Mouse (Mus musculus) MEL (cell line): ENCODE measurements around the gene Il10. TPM values are rescaled to one million over a fixed set of nuclear protein-coding genes. Genes with fewer than 3 reads are reported as not detected.

ENCODE experiments used
- DNase-seq: peaks from one replicate; pipeline ENCODE4 v3.0.0; 2011; ENCODE audit warnings: low read depth, low spot score
- H3K27ac ChIP-seq: 2 replicates; pipeline ENCODE4 v1.5.1; 2012; ENCODE audit warnings: low read depth, mild to moderate bottlenecking, control low read depth, low read length, moderate library complexity; ENCODE audit not compliant: control insufficient read depth
- H3K27me3 ChIP-seq, 2 experiments: fragments of 150-350 bp in 1 of 2; sonication (generic) in 1 of 2; 2 replicates each; pipeline ENCODE4 v1.6.1; 2012; ENCODE audit warnings: low read length in 2 of 2, mild to moderate bottlenecking in 2 of 2, improper control_type of control experiment in 1 of 2, moderate library complexity in 1 of 2; ENCODE audit not compliant: insufficient read depth in 2 of 2, control insufficient read depth in 1 of 2
- H3K36me3 ChIP-seq, 2 experiments: 2 replicates each; pipeline ENCODE4 v1.6.1; 2012 to 2014; ENCODE audit warnings: low read length in 2 of 2, improper control_type of control experiment in 1 of 2, inconsistent platforms in 1 of 2, mild to moderate bottlenecking in 1 of 2; ENCODE audit not compliant: insufficient read depth in 2 of 2, control insufficient read depth in 1 of 2
- H3K4me1 ChIP-seq, 2 experiments: fragments of 150-350 bp in 1 of 2; sonication (generic) in 1 of 2; 2 replicates each; pipeline ENCODE4 v1.6.1; 2012; ENCODE audit warnings: low read length in 2 of 2, improper control_type of control experiment in 1 of 2, mild to moderate bottlenecking in 1 of 2; ENCODE audit not compliant: insufficient read depth in 2 of 2, control insufficient read depth in 1 of 2
- H3K4me3 ChIP-seq, 2 experiments: fragments of 150-350 bp in 1 of 2; sonication (generic) in 1 of 2; 2 replicates each; pipeline ENCODE4 v1.5.1; 2012; ENCODE audit warnings: low read depth in 2 of 2, low read length in 2 of 2, mild to moderate bottlenecking in 2 of 2, moderate library complexity in 2 of 2, control low read depth in 1 of 2, improper control_type of control experiment in 1 of 2; ENCODE audit not compliant: control insufficient read depth in 1 of 2, insufficient read depth in 1 of 2
- H3K79me2 ChIP-seq: 2 replicates; pipeline ENCODE4 v1.6.1; 2012; ENCODE audit warnings: mild to moderate bottlenecking, low read length, moderate library complexity; ENCODE audit not compliant: control insufficient read depth, poor library complexity, insufficient read depth
- H3K9ac ChIP-seq: 2 replicates; pipeline ENCODE4 v1.6.1; 2012; ENCODE audit warnings: low read depth, mild to moderate bottlenecking, control low read depth, low read length, moderate library complexity; ENCODE audit not compliant: control insufficient read depth, poor library complexity, severe bottlenecking
- H3K9me3 ChIP-seq: fragments of 150-350 bp; sonication (generic); replicated peaks from 2 replicates; pipeline ENCODE4 v1.6.1; 2012; ENCODE audit warnings: mild to moderate bottlenecking, low read length, improper control_type of control experiment, moderate library complexity; ENCODE audit not compliant: insufficient read depth
- BHLHE40 ChIP-seq: IDR thresholded peaks from 2 replicates; pipeline ENCODE4 v1.6.1; 2012; ENCODE audit warnings: low read depth, mild to moderate bottlenecking, inconsistent platforms, low read length, improper control_type of control experiment, borderline replicate concordance
- CTCF ChIP-seq, 3 experiments: IDR thresholded peaks in 2 of 3; conservative IDR thresholded peaks in 1 of 3; 2 replicates each; pipeline ENCODE4 v1.5.1; 2011 to 2012; ENCODE audit warnings: low read length in 3 of 3, low read depth in 2 of 3, mild to moderate bottlenecking in 2 of 3, improper control_type of control experiment in 1 of 3, inconsistent platforms in 1 of 3, mixed read lengths in 1 of 3, moderate library complexity in 1 of 3; ENCODE audit not compliant: control insufficient read depth in 1 of 3, insufficient read depth in 1 of 3, poor library complexity in 1 of 3, severe bottlenecking in 1 of 3
- ELF1 ChIP-seq: IDR thresholded peaks from 2 replicates; pipeline ENCODE4 v1.6.1; 2014; ENCODE audit warnings: low read depth, mild to moderate bottlenecking, inconsistent platforms, low read length, improper control_type of control experiment, moderate library complexity
- HCFC1 ChIP-seq: IDR thresholded peaks from 2 replicates; pipeline ENCODE4 v1.6.1; 2012; ENCODE audit warnings: low read depth, mild to moderate bottlenecking, inconsistent platforms, low read length, improper control_type of control experiment, moderate library complexity
- JUND ChIP-seq: IDR thresholded peaks from 2 replicates; pipeline ENCODE4 v1.6.1; 2011; ENCODE audit warnings: low read depth, mild to moderate bottlenecking, improper control_type of control experiment, low read length
- MAX ChIP-seq: IDR thresholded peaks from 2 replicates; pipeline ENCODE4 v1.6.1; 2011; ENCODE audit warnings: low read length, improper control_type of control experiment
- MAZ ChIP-seq: IDR thresholded peaks from 2 replicates; pipeline ENCODE4 v1.6.1; 2012; ENCODE audit warnings: low read depth, mild to moderate bottlenecking, inconsistent platforms, low read length, improper control_type of control experiment
- NRF1 ChIP-seq: IDR thresholded peaks from 2 replicates; pipeline ENCODE4 v1.6.1; 2014; ENCODE audit warnings: low read depth, mild to moderate bottlenecking, inconsistent platforms, low read length, improper control_type of control experiment, moderate library complexity; ENCODE audit not compliant: poor library complexity, insufficient read depth, severe bottlenecking
- RAD21 ChIP-seq: IDR thresholded peaks from 2 replicates; pipeline ENCODE4 v1.6.1; 2011; ENCODE audit warnings: mild to moderate bottlenecking, low read depth, low read length, improper control_type of control experiment
- SIN3A ChIP-seq: IDR thresholded peaks from 2 replicates; pipeline ENCODE4 v1.6.1; 2012; ENCODE audit warnings: low read length, improper control_type of control experiment, inconsistent platforms
- SMC3 ChIP-seq: IDR thresholded peaks from 2 replicates; pipeline ENCODE4 v1.6.1; 2011; ENCODE audit warnings: low read depth, low read length, improper control_type of control experiment
- TCF12 ChIP-seq: IDR thresholded peaks from 2 replicates; pipeline ENCODE4 v1.6.1; 2014; ENCODE audit warnings: low read depth, mild to moderate bottlenecking, inconsistent platforms, low read length, improper control_type of control experiment, moderate library complexity
- UBTF ChIP-seq: IDR thresholded peaks from 2 replicates; pipeline ENCODE4 v1.6.1; 2012; ENCODE audit warnings: low read depth, mild to moderate bottlenecking, inconsistent platforms, low read length, improper control_type of control experiment, moderate library complexity, borderline replicate concordance; ENCODE audit not compliant: insufficient read depth
- USF1 ChIP-seq: IDR thresholded peaks from 2 replicates; pipeline ENCODE4 v1.6.1; 2014; ENCODE audit warnings: low read depth, mild to moderate bottlenecking, inconsistent platforms, low read length, improper control_type of control experiment, moderate library complexity
- USF2 ChIP-seq, 2 experiments: IDR thresholded peaks; 2 replicates each; pipeline ENCODE4 v1.6.1; 2011 to 2012; ENCODE audit warnings: improper control_type of control experiment in 2 of 2, low read length in 2 of 2, borderline replicate concordance in 1 of 2, inconsistent platforms in 1 of 2, low read depth in 1 of 2, mild to moderate bottlenecking in 1 of 2; ENCODE audit not compliant: insufficient read depth in 1 of 2
- ZC3H11A ChIP-seq: IDR thresholded peaks from 2 replicates; pipeline ENCODE4 v1.6.1; 2012; ENCODE audit warnings: low read depth, mild to moderate bottlenecking, inconsistent platforms, low read length, improper control_type of control experiment
- ZKSCAN1 ChIP-seq: IDR thresholded peaks from 2 replicates; pipeline ENCODE4 v1.6.1; 2012; ENCODE audit warnings: low read depth, mild to moderate bottlenecking, inconsistent platforms, low read length, improper control_type of control experiment, moderate library complexity
- ZNF384 ChIP-seq: IDR thresholded peaks from 2 replicates; pipeline ENCODE4 v1.6.1; 2012; ENCODE audit warnings: low read depth, mild to moderate bottlenecking, inconsistent platforms, low read length, improper control_type of control experiment
- polyA plus RNA-seq, 2 experiments: library from polyadenylated mRNA; stranded (reverse) in 1 of 2; unstranded in 1 of 2; fragments of >175 nt in 1 of 2; fragments of >200 nt in 1 of 2; gene quantifications; 2 replicates each; pipeline versions ENCODE4 v1.2.1 to v1.2.4; 2012; ENCODE audit warnings: low replicate concordance in 2 of 2, low read depth in 1 of 2; ENCODE audit not compliant: insufficient read length in 2 of 2, insufficient read depth in 1 of 2, missing spikeins in 1 of 2
- total RNA-seq: library from RNA; depleted of rRNA; stranded (reverse); fragments of 300-350 nt; gene quantifications from 2 replicates; pipeline ENCODE4 v1.2.3, GENCODE M21; 2012

Gene Il10
- total and polyA plus RNA-seq, 3 experiments: not detected

DNA sequence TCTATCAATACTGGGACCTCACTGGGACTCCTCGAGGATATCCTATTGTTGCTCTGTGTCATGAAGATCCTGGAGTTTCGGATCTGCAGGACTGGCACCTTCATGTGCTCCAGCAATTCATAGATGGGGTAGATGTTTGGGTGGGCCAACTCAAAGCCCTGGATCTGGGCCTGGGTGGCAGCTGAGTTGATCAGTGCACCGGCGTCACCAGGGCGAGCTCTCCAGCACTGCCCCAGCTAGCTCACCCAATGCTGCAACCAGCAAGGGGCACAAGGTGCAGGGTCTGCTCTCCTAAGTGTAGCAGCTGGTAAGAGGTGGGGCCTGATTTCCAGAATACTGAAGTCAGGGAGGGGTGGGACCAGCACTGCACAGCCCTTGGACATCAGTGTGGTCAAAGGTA lies 32.6 kb upstream of the Il10 start:
- TF ChIP-seq TCF12: no peak
- Histone ChIP-seq H3K79me2 (no peaks in the 10 kb centered on the region), H3K36me3 (no peaks in the 10 kb centered on the region), H3K4me1 (peaks cover 0 to 2% of the 10 kb centered on the region in 2 experiments; a peak in 1 of 4 replicates), H3K27ac (no peak overlapping the region), H3K9ac (no peak overlapping the region), H3K9me3 (no peaks in the 10 kb centered on the region), H3K27me3 (no peaks in the 10 kb centered on the region; a peak in 2 of 4 replicates), H3K4me3 (no peak overlapping the region)
- DNase-seq: no peak

DNA sequence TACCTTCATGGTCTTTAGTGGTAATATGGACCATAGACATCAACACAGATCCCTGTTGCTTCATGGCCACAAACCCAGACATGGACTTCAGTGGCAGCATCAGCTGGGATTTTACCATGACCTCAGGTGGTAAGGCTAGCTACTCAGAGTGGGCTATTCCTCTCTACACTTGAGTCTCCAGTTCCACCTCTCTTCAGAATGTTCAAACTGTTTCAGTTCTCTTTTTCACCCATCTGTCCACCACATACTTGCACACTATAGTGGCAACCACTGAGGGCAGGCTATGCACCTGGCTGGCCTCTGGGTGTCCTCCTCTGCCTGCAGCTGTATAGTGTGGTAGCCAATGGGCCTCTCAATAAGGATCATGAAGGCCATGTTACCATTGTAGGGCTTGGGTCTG lies 32.2 kb upstream of the Il10 start:
- DNase-seq: no peak
- Histone ChIP-seq H3K4me3 (no peak overlapping the region), H3K9me3 (no peaks in the 10 kb centered on the region), H3K79me2 (no peaks in the 10 kb centered on the region), H3K36me3 (no peaks in the 10 kb centered on the region), H3K9ac (no peak overlapping the region), H3K27ac (no peak overlapping the region)
- no peak for TF ChIP-seq UBTF
- TF ChIP-seq ELF1: no peak
- TF ChIP-seq ZKSCAN1: no peak
- TF ChIP-seq TCF12: no peak
- TF ChIP-seq NRF1: no peak
- 0 out of 6 replicates have a peak, but pooled peaks of 1 of the 3 experiments have one; percentile 8 for TF ChIP-seq CTCF (IDR thresholded peaks at IDR 0.05 in 2 of 3, conservative IDR thresholded peaks at IDR 0.05 in 1 of 3; ENCODE audit: control insufficient read depth in 1 of 3, insufficient read depth in 1 of 3, low read depth in 2 of 3, low read length in 3 of 3, poor library complexity in 1 of 3, severe bottlenecking in 1 of 3)
- TF ChIP-seq MAZ: no peak
- peak; percentile 11; the same call in 1 of the 2 replicates for TF ChIP-seq RAD21
- TF ChIP-seq ZC3H11A: no peak
- TF ChIP-seq ZNF384: no peak
- no peak for TF ChIP-seq BHLHE40
- TF ChIP-seq USF1: no peak
- TF ChIP-seq USF2 (IDR thresholded peaks at IDR 0.05; ENCODE audit: borderline replicate concordance in 1 of 2, insufficient read depth in 1 of 2, low read depth in 1 of 2, low read length in 2 of 2): no peak
- TF ChIP-seq MAX: no peak
- no peak for TF ChIP-seq SIN3A
- peak; percentile 2; the same call in 1 of the 2 replicates for TF ChIP-seq SMC3
- no peak for TF ChIP-seq HCFC1
- TF ChIP-seq JUND: no peak
- TF ChIP-seq, all 39 proteins: peak for 3
- no peaks in the 10 kb centered on the region; a peak in 2 of 4 replicates for H3K27me3 ChIP-seq
- H3K4me1 ChIP-seq: peaks cover 0 to 2% of the 10 kb centered on the region in 2 experiments; a peak in 1 of 4 replicates
